Mouse (Mus musculus): Measurements from ENCODE around the gene Tbrg1. TPM values are rescaled to one million over a fixed set of nuclear protein-coding genes. Genes with fewer than 3 reads are reported as not detected.
A peak's percentile ranks its signal among the peaks of the same experiment; 100 is the strongest.

Tbrg1 gene
- polyA plus RNA-seq, 1 experiment: 54.2 TPM

DNA sequence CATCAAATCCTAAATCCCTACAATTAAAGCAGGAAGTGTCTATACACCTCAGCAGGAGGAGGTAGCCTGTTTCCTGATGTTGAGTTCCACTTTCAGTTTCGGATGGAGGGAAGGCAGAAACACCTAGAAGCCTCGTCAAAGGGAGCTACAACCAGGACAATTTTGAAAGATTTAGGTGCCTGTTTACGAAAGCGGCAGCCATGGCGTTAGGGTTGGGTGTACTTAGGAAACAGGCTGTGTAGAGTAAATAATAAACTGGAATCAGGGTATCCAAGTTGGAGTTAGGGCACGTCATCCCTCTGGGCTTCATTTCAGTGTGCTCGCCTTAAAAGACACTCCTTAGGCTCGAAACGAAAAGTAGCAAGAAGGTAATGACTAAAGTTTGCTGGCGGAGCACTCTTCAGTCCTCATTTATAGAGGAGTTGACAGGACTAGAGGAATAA, 652 bp downstream of the Tbrg1 start:
- H3K27ac ChIP-seq (ENCODE audit: control insufficient read depth, insufficient read depth, low read length): peak overlapping the region; percentile 89
- peaks cover 26% of the 10 kb centered on the region for H3K36me3 ChIP-seq (ENCODE audit: control insufficient read depth, insufficient read depth, low read length)
- H3K27me3 ChIP-seq (ENCODE audit: control insufficient read depth, insufficient read depth, low read length): no peaks in the 10 kb centered on the region
- WGBS: under 1% methylated on average over 10 of the region's 10 CpGs
- peak overlapping the region; percentile 99 for H3K4me3 ChIP-seq (ENCODE audit: control insufficient read depth, insufficient read depth, low read length)
- DNase-seq: peak; percentile 35
- no peaks in the 10 kb centered on the region for H3K4me1 ChIP-seq (replicated peaks; ENCODE audit: control insufficient read depth, insufficient read depth, low read length)
- no peak for TF ChIP-seq POLR2A (IDR thresholded peaks at IDR 0.05; ENCODE audit: control insufficient read depth, extremely low read depth, insufficient read depth, low read length, poor library complexity)
- no peak for TF ChIP-seq CTCF (IDR thresholded peaks at IDR 0.05; ENCODE audit: borderline replicate concordance, control insufficient read depth, extremely low read depth, insufficient read depth, low read length, poor library complexity)

DNA sequence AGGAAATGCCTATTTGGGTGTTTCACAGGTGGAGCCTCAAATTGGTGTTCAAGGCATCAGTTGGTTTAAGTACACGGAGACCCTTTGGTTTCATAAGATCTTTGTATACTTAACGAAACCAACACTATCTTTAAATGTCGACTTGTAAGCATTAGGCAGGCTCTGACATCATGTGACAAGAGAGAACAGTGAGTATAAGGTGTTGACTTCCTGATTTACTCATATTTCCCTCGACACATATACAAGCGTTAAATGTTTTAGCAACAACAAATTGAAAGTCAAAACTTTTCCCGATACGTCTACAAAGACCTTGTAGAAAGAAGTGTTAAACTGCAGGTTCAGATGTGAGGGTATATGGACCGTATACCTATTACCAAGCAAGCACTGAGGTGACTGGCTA, 1.2 kb downstream of the Tbrg1 start:
- no peak for DNase-seq
- Histone ChIP-seq H3K4me3 (ENCODE audit: control insufficient read depth, insufficient read depth, low read length) (no peak overlapping the region), H3K4me1 (replicated peaks; ENCODE audit: control insufficient read depth, insufficient read depth, low read length) (no peaks in the 10 kb centered on the region), H3K27ac (ENCODE audit: control insufficient read depth, insufficient read depth, low read length) (no peak overlapping the region), H3K27me3 (ENCODE audit: control insufficient read depth, insufficient read depth, low read length) (no peaks in the 10 kb centered on the region), H3K36me3 (ENCODE audit: control insufficient read depth, insufficient read depth, low read length) (peaks cover 30% of the 10 kb centered on the region)
- TF ChIP-seq CTCF (IDR thresholded peaks at IDR 0.05; ENCODE audit: borderline replicate concordance, control insufficient read depth, extremely low read depth, insufficient read depth, low read length, poor library complexity) (no peak), POLR2A (IDR thresholded peaks at IDR 0.05; ENCODE audit: control insufficient read depth, extremely low read depth, insufficient read depth, low read length, poor library complexity) (no peak)
- 20% methylated on average over 8 of the region's 8 CpGs for WGBS

DNA sequence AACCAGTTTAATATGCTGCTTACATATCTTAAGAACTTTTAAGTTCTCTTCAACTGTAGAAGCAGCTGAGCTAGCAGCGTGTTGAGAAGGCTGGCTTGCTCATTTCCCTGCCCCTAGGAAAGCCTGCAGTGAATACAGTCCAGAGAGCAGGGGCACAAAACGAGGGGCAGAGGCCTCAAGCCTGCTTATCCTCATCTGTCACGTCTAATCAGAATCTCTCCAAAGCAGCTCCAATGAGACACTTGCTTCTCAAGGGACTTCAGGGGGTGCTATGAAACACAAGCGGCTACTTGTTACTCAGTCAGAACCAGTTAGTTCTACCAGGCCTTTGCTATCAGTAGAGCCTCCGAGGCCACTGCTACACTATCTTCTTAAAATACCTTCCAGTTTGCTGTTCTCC, 3.3 kb downstream of the Tbrg1 start:
- TF ChIP-seq CTCF (IDR thresholded peaks at IDR 0.05; ENCODE audit: borderline replicate concordance, control insufficient read depth, extremely low read depth, insufficient read depth, low read length, poor library complexity): no peak
- TF ChIP-seq POLR2A (IDR thresholded peaks at IDR 0.05; ENCODE audit: control insufficient read depth, extremely low read depth, insufficient read depth, low read length, poor library complexity): no peak
- Histone ChIP-seq H3K4me3 (ENCODE audit: control insufficient read depth, insufficient read depth, low read length) (no peak overlapping the region), H3K36me3 (ENCODE audit: control insufficient read depth, insufficient read depth, low read length) (peaks cover 51% of the 10 kb centered on the region), H3K27me3 (ENCODE audit: control insufficient read depth, insufficient read depth, low read length) (no peaks in the 10 kb centered on the region), H3K4me1 (replicated peaks; ENCODE audit: control insufficient read depth, insufficient read depth, low read length) (no peaks in the 10 kb centered on the region), H3K27ac (ENCODE audit: control insufficient read depth, insufficient read depth, low read length) (no peak overlapping the region)
- no peak for DNase-seq
- WGBS: 96% methylated on average over 5 of the region's 5 CpGs

DNA sequence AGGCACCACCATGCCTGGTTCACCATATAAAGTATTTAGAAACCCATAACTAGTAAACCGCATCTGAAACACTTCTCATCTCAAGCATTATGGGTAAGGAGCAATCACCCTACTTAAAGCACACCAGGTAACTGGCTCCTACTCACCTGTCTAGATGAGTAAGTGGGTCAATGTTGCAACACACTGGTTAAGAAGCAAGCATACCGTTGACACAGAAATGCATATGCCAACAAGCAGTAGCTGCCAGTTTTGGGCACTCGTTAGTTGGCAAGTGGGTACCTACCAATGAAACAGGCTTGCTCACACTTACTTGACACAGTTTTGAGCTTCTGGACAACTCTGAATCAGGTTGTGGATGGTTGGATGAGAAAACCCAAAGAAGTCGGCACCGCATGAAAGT, 6.5 kb downstream of the Tbrg1 start:
- Histone ChIP-seq H3K4me1 (replicated peaks; ENCODE audit: control insufficient read depth, insufficient read depth, low read length) (no peaks in the 10 kb centered on the region), H3K27ac (ENCODE audit: control insufficient read depth, insufficient read depth, low read length) (no peak overlapping the region), H3K27me3 (ENCODE audit: control insufficient read depth, insufficient read depth, low read length) (no peaks in the 10 kb centered on the region), H3K36me3 (ENCODE audit: control insufficient read depth, insufficient read depth, low read length) (peaks cover 70% of the 10 kb centered on the region), H3K4me3 (ENCODE audit: control insufficient read depth, insufficient read depth, low read length) (no peak overlapping the region)
- 98% methylated on average over 5 of the region's 5 CpGs for WGBS
- no peak for DNase-seq
- no peak for TF ChIP-seq POLR2A (IDR thresholded peaks at IDR 0.05; ENCODE audit: control insufficient read depth, extremely low read depth, insufficient read depth, low read length, poor library complexity)
- no peak for TF ChIP-seq CTCF (IDR thresholded peaks at IDR 0.05; ENCODE audit: borderline replicate concordance, control insufficient read depth, extremely low read depth, insufficient read depth, low read length, poor library complexity)

DNA sequence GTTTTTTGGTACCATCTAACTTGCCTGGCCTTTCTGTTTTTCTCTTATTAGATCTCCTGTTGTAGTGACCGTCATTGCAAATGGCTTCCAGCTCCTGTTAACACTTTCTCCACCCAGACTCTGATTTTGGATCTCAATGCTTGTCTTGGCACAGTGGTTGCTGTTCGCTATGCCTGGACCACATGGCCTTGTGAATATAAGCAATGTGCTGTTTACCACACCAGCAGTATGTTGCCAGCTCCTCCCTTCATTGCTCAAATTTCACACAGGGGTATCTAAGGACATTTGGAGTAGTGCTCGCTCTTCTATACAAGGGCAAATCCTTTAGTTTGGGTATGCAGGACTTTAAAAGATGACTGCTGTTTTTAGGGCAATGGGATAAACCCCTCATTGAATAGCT, 10.9 kb downstream of the Tbrg1 start:
- H3K4me1 ChIP-seq (replicated peaks; ENCODE audit: control insufficient read depth, insufficient read depth, low read length): no peaks in the 10 kb centered on the region
- H3K27me3 ChIP-seq (ENCODE audit: control insufficient read depth, insufficient read depth, low read length): no peaks in the 10 kb centered on the region
- H3K27ac ChIP-seq (ENCODE audit: control insufficient read depth, insufficient read depth, low read length): no peak overlapping the region
- peaks cover 43% of the 10 kb centered on the region for H3K36me3 ChIP-seq (ENCODE audit: control insufficient read depth, insufficient read depth, low read length)
- no peak overlapping the region for H3K4me3 ChIP-seq (ENCODE audit: control insufficient read depth, insufficient read depth, low read length)
- WGBS: 95% methylated on average over 3 of the region's 3 CpGs
- no peak for DNase-seq
- TF ChIP-seq CTCF (IDR thresholded peaks at IDR 0.05; ENCODE audit: borderline replicate concordance, control insufficient read depth, extremely low read depth, insufficient read depth, low read length, poor library complexity): no peak
- TF ChIP-seq POLR2A (IDR thresholded peaks at IDR 0.05; ENCODE audit: control insufficient read depth, extremely low read depth, insufficient read depth, low read length, poor library complexity): no peak

DNA sequence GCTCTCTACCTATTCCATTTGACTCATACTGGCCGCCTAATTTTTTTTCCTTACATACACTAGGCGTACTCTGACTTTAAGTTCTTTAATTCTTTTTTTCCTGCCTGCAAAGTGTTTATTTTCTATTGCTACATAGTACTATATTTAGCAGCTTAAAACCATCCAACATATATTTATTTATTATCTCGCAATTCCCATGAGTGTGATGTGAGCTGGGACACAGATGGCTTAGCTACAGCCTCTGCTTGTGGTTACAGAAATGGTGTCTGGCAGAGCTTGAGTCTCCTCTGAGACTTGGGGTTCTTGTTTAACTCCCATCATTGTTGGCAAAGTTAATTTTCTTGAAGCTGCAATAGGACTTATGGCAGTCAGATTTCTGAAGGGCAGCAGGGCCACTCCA, 18.4 kb downstream of the Tbrg1 start:
- WGBS: 92% methylated on average over 3 of the region's 3 CpGs
- no peak overlapping the region for H3K4me3 ChIP-seq (ENCODE audit: control insufficient read depth, insufficient read depth, low read length)
- H3K27me3 ChIP-seq (ENCODE audit: control insufficient read depth, insufficient read depth, low read length): no peaks in the 10 kb centered on the region
- H3K36me3 ChIP-seq (ENCODE audit: control insufficient read depth, insufficient read depth, low read length): no peaks in the 10 kb centered on the region
- no peaks in the 10 kb centered on the region for H3K4me1 ChIP-seq (replicated peaks; ENCODE audit: control insufficient read depth, insufficient read depth, low read length)
- no peak for TF ChIP-seq CTCF (IDR thresholded peaks at IDR 0.05; ENCODE audit: borderline replicate concordance, control insufficient read depth, extremely low read depth, insufficient read depth, low read length, poor library complexity)
- no peak for TF ChIP-seq POLR2A (IDR thresholded peaks at IDR 0.05; ENCODE audit: control insufficient read depth, extremely low read depth, insufficient read depth, low read length, poor library complexity)
- no peak for DNase-seq
- H3K27ac ChIP-seq (ENCODE audit: control insufficient read depth, insufficient read depth, low read length): no peak overlapping the region
